Mouse (Mus musculus): Measurements from ENCODE around the gene Ccdc85c. TPM values are rescaled to one million over a fixed set of nuclear protein-coding genes. Genes with fewer than 3 reads are reported as not detected.

The Ccdc85c gene
- total and polyA plus RNA-seq, 3 experiments: 14.0 to 32.4 (median 15.2) TPM

DNA sequence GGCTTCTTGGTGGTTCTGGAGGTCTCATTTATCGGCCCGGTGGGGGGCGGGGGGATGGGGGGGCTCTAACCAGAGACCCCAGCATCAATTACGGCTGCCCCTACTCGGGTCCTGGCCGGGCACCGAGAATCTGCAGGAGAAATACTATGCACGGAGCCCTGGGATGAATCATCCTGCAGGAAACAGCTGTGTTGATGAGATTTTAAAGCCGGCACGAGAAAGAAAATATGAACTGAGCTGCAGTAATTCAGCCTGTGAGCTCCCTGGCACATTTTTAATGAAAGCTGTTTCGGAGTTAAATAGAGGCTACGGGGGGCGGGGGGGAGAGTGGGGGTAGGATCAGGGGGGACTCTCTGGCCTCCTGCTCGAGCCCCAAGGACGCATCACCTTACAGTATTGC, 56.1 kb downstream of the Ccdc85c start:
- no peaks in the 10 kb centered on the region for H3K9me3 ChIP-seq (replicated peaks; ENCODE audit: low read length)
- dilution Hi-C loops (cut with MboI; ENCODE audit: extremely low pct_ligation_motif_present, extremely low pct_unique_long_range_greater_than_20kb, low sequenced_read_pairs): no loop called here

DNA sequence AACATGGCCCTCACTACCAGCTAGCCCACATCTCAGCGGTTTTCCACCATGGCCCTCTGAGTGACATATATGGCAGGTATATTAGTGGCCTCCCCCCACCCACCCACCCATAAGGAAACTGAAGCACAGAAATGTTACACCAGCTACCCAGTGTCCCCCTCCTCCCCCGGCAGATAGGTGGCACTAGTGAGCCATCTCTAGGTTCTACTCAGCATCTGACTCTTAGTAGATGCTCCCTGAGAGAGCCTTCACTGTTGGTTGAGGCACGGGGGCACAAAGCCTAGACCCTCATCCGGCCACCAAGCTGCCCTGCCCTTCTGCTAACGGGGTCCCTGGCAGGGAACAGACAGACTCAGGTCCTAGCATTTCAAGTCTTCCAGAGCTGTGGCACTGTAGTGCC, 57.7 kb downstream of the Ccdc85c start:
- Histone ChIP-seq H3K4me2 (ENCODE audit: insufficient read depth, low read depth, poor library complexity, severe bottlenecking) (no peak overlapping the region), H3K9ac (ENCODE audit: insufficient read depth, low read depth) (no peak overlapping the region), H3K27ac (ENCODE audit: insufficient read depth, low read depth) (no peak overlapping the region), H3K36me3 (replicated peaks in 1 of 2; ENCODE audit: control insufficient read depth in 1 of 2, insufficient read depth in 1 of 2, low read length in 1 of 2) (peaks cover 0 to 77% of the 10 kb centered on the region in 2 experiments), H3K4me1 (ENCODE audit: control insufficient read depth in 1 of 2, insufficient read depth in 2 of 2) (peaks cover 0 to 20% of the 10 kb centered on the region in 2 experiments; a peak in 2 of 4 replicates), H3K27me3 (replicated peaks) (no peaks in the 10 kb centered on the region), H3K79me2 (replicated peaks; ENCODE audit: control insufficient read depth, extremely low read depth, insufficient read depth, poor library complexity, severe bottlenecking) (no peaks in the 10 kb centered on the region), H3K9me3 (replicated peaks; ENCODE audit: low read length) (no peaks in the 10 kb centered on the region), H3K4me3 (replicated peaks in 1 of 3; ENCODE audit: low read depth in 2 of 3, low read length in 2 of 3, poor library complexity in 1 of 3) (no peak overlapping the region)
- peak; percentile 65 for DNase-seq (ENCODE audit: extremely low read depth)
- TF ChIP-seq CTCF (conservative IDR thresholded peaks at IDR 0.05 in 1 of 2, IDR thresholded peaks at IDR 0.05 in 1 of 2; ENCODE audit: low read depth in 2 of 2, low read length in 2 of 2) (peak in 1 of 2 experiments; percentile 61; a peak in 2 of 4 replicates), SMC3 (IDR thresholded peaks at IDR 0.05; ENCODE audit: low read depth, low read length) (peak; percentile 46), RAD21 (IDR thresholded peaks at IDR 0.05; ENCODE audit: low read depth, low read length) (peak; percentile 60), RCOR1 (conservative IDR thresholded peaks at IDR 0.05; ENCODE audit: low read depth, low read length) (no peak)
- in situ Hi-C loops (cut with MboI; ENCODE audit: low pct_ligation_motif_present, low pct_unique_long_range_greater_than_20kb, low sequenced_read_pairs): loop anchor here (5.0 kb wide), 1 partner anchor 75 kb away; no protein-coding TSS in a partner anchor
- dilution Hi-C loops (cut with MboI; ENCODE audit: extremely low pct_ligation_motif_present, extremely low pct_unique_long_range_greater_than_20kb, low sequenced_read_pairs): no loop called here

More for the DNA sequence above, 56.1 kb downstream of the Ccdc85c start:
- H3K4me1 ChIP-seq (ENCODE audit: control insufficient read depth in 1 of 2, insufficient read depth in 2 of 2): peaks cover 0 to 24% of the 10 kb centered on the region in 2 experiments; a peak in 2 of 4 replicates
- H3K36me3 ChIP-seq (replicated peaks in 1 of 2; ENCODE audit: control insufficient read depth in 1 of 2, insufficient read depth in 1 of 2, low read length in 1 of 2): peaks cover 0 to 77% of the 10 kb centered on the region in 2 experiments
- DNase-seq (ENCODE audit: extremely low read depth): no peak
- no peaks in the 10 kb centered on the region for H3K27me3 ChIP-seq (replicated peaks)
- no peak overlapping the region for H3K27ac ChIP-seq (ENCODE audit: insufficient read depth, low read depth)
- TF ChIP-seq ETS1 (conservative IDR thresholded peaks at IDR 0.05; ENCODE audit: low read depth, low read length) (no peak), ZKSCAN1 (IDR thresholded peaks at IDR 0.05; ENCODE audit: borderline replicate concordance, low read depth, low read length) (no peak), EP300 (IDR thresholded peaks at IDR 0.05; ENCODE audit: low read length) (no peak), MYC (IDR thresholded peaks at IDR 0.05; ENCODE audit: low read depth, low read length) (no peak), KAT2A (IDR thresholded peaks at IDR 0.05; ENCODE audit: insufficient replicate concordance, low read length) (no peak), TCF12 (IDR thresholded peaks at IDR 0.05; ENCODE audit: low read depth, low read length) (no peak), POLR2A (IDR thresholded peaks at IDR 0.05; ENCODE audit: low read depth, low read length) (no peak), POLR2AphosphoS2 (IDR thresholded peaks at IDR 0.05; ENCODE audit: low read depth, low read length) (no peak), NRF1 (IDR thresholded peaks at IDR 0.05; ENCODE audit: low read depth, low read length) (no peak), RAD21 (IDR thresholded peaks at IDR 0.05; ENCODE audit: low read depth, low read length) (no peak), CHD2 (IDR thresholded peaks at IDR 0.05; ENCODE audit: low read length) (no peak), E2F4 (IDR thresholded peaks at IDR 0.05; ENCODE audit: insufficient replicate concordance, low read depth, low read length) (no peak), JUN (IDR thresholded peaks at IDR 0.05; ENCODE audit: insufficient read depth, low read depth, low read length) (no peak), HCFC1 (IDR thresholded peaks at IDR 0.05; ENCODE audit: low read depth, low read length) (no peak), CTCF (conservative IDR thresholded peaks at IDR 0.05 in 1 of 2, IDR thresholded peaks at IDR 0.05 in 1 of 2; ENCODE audit: low read depth in 2 of 2, low read length in 2 of 2) (no peak)
- no peak overlapping the region for H3K9ac ChIP-seq (ENCODE audit: insufficient read depth, low read depth)
- in situ Hi-C loops (cut with MboI; ENCODE audit: low pct_ligation_motif_present, low pct_unique_long_range_greater_than_20kb, low sequenced_read_pairs): loop anchor here (5.0 kb wide), 1 partner anchor 73 kb away; no protein-coding TSS in a partner anchor
- H3K4me2 ChIP-seq (ENCODE audit: insufficient read depth, low read depth, poor library complexity, severe bottlenecking): no peak overlapping the region
- H3K4me3 ChIP-seq (replicated peaks in 1 of 3; ENCODE audit: low read depth in 2 of 3, low read length in 2 of 3, poor library complexity in 1 of 3): no peak overlapping the region
- H3K79me2 ChIP-seq (replicated peaks; ENCODE audit: control insufficient read depth, extremely low read depth, insufficient read depth, poor library complexity, severe bottlenecking): no peaks in the 10 kb centered on the region

All from CH12.LX (cell line).